Mouse (Mus musculus) heart, adult 2 months (tissue): Measurements from ENCODE around the gene Ina.

ENCODE experiments used
- CTCF ChIP-seq: fragments of 200-600 bp; IDR thresholded peaks from 2 replicates; pipeline ENCODE4 v1.8.1; 2022; ENCODE audit warnings: antibody characterized with exemption, mild to moderate bottlenecking, moderate library complexity
- EP300 ChIP-seq: fragments of 200-500 bp; IDR thresholded peaks from 2 replicates; pipeline ENCODE4 v1.6.1; 2011; ENCODE audit warnings: low read depth, low read length, control low read depth; ENCODE audit not compliant: insufficient read depth
- POLR2A ChIP-seq: fragments of 200-500 bp; IDR thresholded peaks from 2 replicates; pipeline ENCODE4 v1.6.1; 2011; ENCODE audit warnings: mild to moderate bottlenecking, low read depth, low read length, control low read depth; ENCODE audit not compliant: insufficient read depth

GRCm38 (mm10) chr19:46988231-46989087, 26.0 kb upstream of the Ina start:
- no peak for TF ChIP-seq POLR2A
- no peak for TF ChIP-seq CTCF
- TF ChIP-seq EP300: no peak
